Mouse (Mus musculus) layer of hippocampus, postnatal 36 days (tissue): ENCODE measurements around the gene Pip4k2a. TPM values are rescaled to one million over a fixed set of nuclear protein-coding genes. Genes with fewer than 3 reads are reported as not detected.

Experiments
- total RNA-seq, 2 experiments: library from RNA; stranded (reverse); gene quantifications; 2 replicates each; pipeline ENCODE4 v1.2.3; 2021

Pip4k2a gene
- total RNA-seq, 2 experiments from 2014 or later = 57.2 to 57.6 TPM

Other genes with a start within 250 kb of the Pip4k2a start
- gene 4930426L09Rik, start 217 bp upstream of the Pip4k2a start, total RNA-seq = 1 to 10 TPM in 1 of 2 experiments, under 1 TPM in 1; 0.77 to 1.2 TPM
- under 1 TPM; 0.40 to 0.73 TPM for gene Armc3, start 201.2 kb upstream of the Pip4k2a start, total RNA-seq